Mouse (Mus musculus): Measurements from ENCODE around the gene Dennd4b.

DNA sequence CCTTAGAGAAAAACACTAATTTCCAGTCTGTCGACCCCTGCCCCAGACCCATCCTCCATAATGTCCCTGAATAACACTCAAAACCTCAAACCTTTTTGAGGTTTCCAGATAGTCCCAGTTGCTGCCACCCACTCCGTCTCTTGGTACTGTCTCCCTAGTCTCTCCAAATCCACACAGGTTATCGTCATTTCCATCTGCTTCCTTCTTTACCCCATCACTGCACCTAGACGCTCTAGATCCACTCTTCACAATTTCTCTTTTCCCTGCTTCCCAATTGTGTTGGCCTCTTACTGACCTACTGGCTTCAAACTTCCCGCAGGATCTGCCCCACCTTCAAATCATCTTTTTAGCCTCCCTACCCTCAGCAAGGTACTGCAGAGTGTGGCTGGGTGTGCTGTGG, 43.9 kb upstream of the Dennd4b start:
- TF ChIP-seq CTCF (conservative IDR thresholded peaks at IDR 0.05; ENCODE audit: insufficient read depth, insufficient read length, low read depth, low read length) (no peak), POLR2A (IDR thresholded peaks at IDR 0.05; ENCODE audit: low read depth, low read length) (no peak)
